Mouse (Mus musculus): ENCODE data around the gene Tmeff2.

GRCm38 (mm10) chr1:51148481-51149137, 248.2 kb downstream of the Tmeff2 start:
- TF ChIP-seq POLR2A (IDR thresholded peaks at IDR 0.05; ENCODE audit: control insufficient read depth, low read depth, low read length) (no peak), CTCF (IDR thresholded peaks at IDR 0.05; ENCODE audit: control insufficient read depth, insufficient read depth, insufficient replicate concordance, low read depth, low read length) (no peak)
